Mouse (Mus musculus): ENCODE results near the gene Wwox. TPM values are rescaled to one million over a fixed set of nuclear protein-coding genes. Genes with fewer than 3 reads are reported as not detected.

Gene Wwox
- polyA plus RNA-seq, 1 experiment from 2014 or later: 11.6 TPM

- ATAC-seq (no peak), DNase-seq (ENCODE audit: low spot score) (no peak)
- Histone ChIP-seq H3K9ac (replicated peaks; ENCODE audit: low read depth) (no peak overlapping the region), H3K9me3 (ENCODE audit: low read length) (no peaks in the 10 kb centered on the region), H3K27ac (ENCODE audit: low read length) (no peak overlapping the region), H3K27me3 (replicated peaks; ENCODE audit: insufficient read depth, low read length) (no peaks in the 10 kb centered on the region), H3K4me3 (ENCODE audit: low read depth, low read length) (no peak overlapping the region), H3K4me1 (ENCODE audit: insufficient read depth, low read depth, low read length) (no peaks in the 10 kb centered on the region), H3K4me2 (replicated peaks; ENCODE audit: low read depth, low read length) (no peak overlapping the region), H3K36me3 (ENCODE audit: insufficient read depth, low read length) (no peaks in the 10 kb centered on the region)
- WGBS: 35% methylated on average over 9 of the region's 9 CpGs
- TF ChIP-seq EP300 (IDR thresholded peaks at IDR 0.05) (no peak), CTCF (IDR thresholded peaks at IDR 0.05) (no peak)
Measured at GRCm38 (mm10) chr8:114618908-114619508, 179.6 kb downstream of the Wwox start.

GRCm38 (mm10) chr8:114625402-114625801, 185.9 kb downstream of the Wwox start:
- no peak for TF ChIP-seq EP300 (IDR thresholded peaks at IDR 0.05)
- no peak for TF ChIP-seq CTCF (IDR thresholded peaks at IDR 0.05)
- Histone ChIP-seq H3K4me1 (ENCODE audit: insufficient read depth, low read depth, low read length) (no peaks in the 10 kb centered on the region), H3K36me3 (ENCODE audit: insufficient read depth, low read length) (no peaks in the 10 kb centered on the region), H3K9me3 (ENCODE audit: low read length) (no peaks in the 10 kb centered on the region), H3K9ac (replicated peaks; ENCODE audit: low read depth) (no peak overlapping the region), H3K4me3 (ENCODE audit: low read depth, low read length) (no peak overlapping the region), H3K4me2 (replicated peaks; ENCODE audit: low read depth, low read length) (no peak overlapping the region), H3K27me3 (replicated peaks; ENCODE audit: insufficient read depth, low read length) (no peaks in the 10 kb centered on the region), H3K27ac (ENCODE audit: low read length) (no peak overlapping the region)
- 91% methylated on average over 6 of the region's 6 CpGs for WGBS
- ATAC-seq: no peak
- DNase-seq (ENCODE audit: low spot score): no peak

GRCm38 (mm10) chr8:114626897-114627296, 187.4 kb downstream of the Wwox start:
- H3K27ac ChIP-seq (ENCODE audit: low read length): no peak overlapping the region
- H3K36me3 ChIP-seq (ENCODE audit: insufficient read depth, low read length): no peaks in the 10 kb centered on the region
- 74% methylated on average over 9 of the region's 9 CpGs for WGBS
- no peak overlapping the region for H3K9ac ChIP-seq (replicated peaks; ENCODE audit: low read depth)
- no peak overlapping the region for H3K4me2 ChIP-seq (replicated peaks; ENCODE audit: low read depth, low read length)
- ATAC-seq (no peak), DNase-seq (ENCODE audit: low spot score) (no peak)
- H3K9me3 ChIP-seq (ENCODE audit: low read length): no peaks in the 10 kb centered on the region
- H3K4me3 ChIP-seq (ENCODE audit: low read depth, low read length): no peak overlapping the region
- TF ChIP-seq EP300 (IDR thresholded peaks at IDR 0.05): no peak
- no peak for TF ChIP-seq CTCF (IDR thresholded peaks at IDR 0.05)
- H3K4me1 ChIP-seq (ENCODE audit: insufficient read depth, low read depth, low read length): no peaks in the 10 kb centered on the region
- no peaks in the 10 kb centered on the region for H3K27me3 ChIP-seq (replicated peaks; ENCODE audit: insufficient read depth, low read length)

- Histone ChIP-seq H3K36me3 (ENCODE audit: insufficient read depth, low read length) (no peaks in the 10 kb centered on the region), H3K27me3 (replicated peaks; ENCODE audit: insufficient read depth, low read length) (no peaks in the 10 kb centered on the region), H3K9ac (replicated peaks; ENCODE audit: low read depth) (no peak overlapping the region), H3K4me1 (ENCODE audit: insufficient read depth, low read depth, low read length) (no peaks in the 10 kb centered on the region), H3K27ac (ENCODE audit: low read length) (no peak overlapping the region), H3K4me2 (replicated peaks; ENCODE audit: low read depth, low read length) (no peak overlapping the region), H3K4me3 (ENCODE audit: low read depth, low read length) (no peak overlapping the region), H3K9me3 (ENCODE audit: low read length) (no peaks in the 10 kb centered on the region)
- TF ChIP-seq EP300 (IDR thresholded peaks at IDR 0.05) (no peak), CTCF (IDR thresholded peaks at IDR 0.05) (no peak)
- ATAC-seq: peak; percentile 53
- peak; percentile 8 for DNase-seq (ENCODE audit: low spot score)
- 45% methylated on average over 7 of the region's 7 CpGs for WGBS
Measured at GRCm38 (mm10) chr8:114629719-114630118, 190.3 kb downstream of the Wwox start.

GRCm38 (mm10) chr8:114631087-114631486, 191.6 kb downstream of the Wwox start:
- Histone ChIP-seq H3K4me1 (ENCODE audit: insufficient read depth, low read depth, low read length) (no peaks in the 10 kb centered on the region), H3K27me3 (replicated peaks; ENCODE audit: insufficient read depth, low read length) (no peaks in the 10 kb centered on the region), H3K9me3 (ENCODE audit: low read length) (no peaks in the 10 kb centered on the region), H3K9ac (replicated peaks; ENCODE audit: low read depth) (no peak overlapping the region), H3K4me2 (replicated peaks; ENCODE audit: low read depth, low read length) (no peak overlapping the region), H3K4me3 (ENCODE audit: low read depth, low read length) (no peak overlapping the region), H3K27ac (ENCODE audit: low read length) (no peak overlapping the region), H3K36me3 (ENCODE audit: insufficient read depth, low read length) (no peaks in the 10 kb centered on the region)
- 69% methylated on average over 6 of the region's 6 CpGs for WGBS
- no peak for TF ChIP-seq EP300 (IDR thresholded peaks at IDR 0.05)
- no peak for TF ChIP-seq CTCF (IDR thresholded peaks at IDR 0.05)
- DNase-seq (ENCODE audit: low spot score) (no peak), ATAC-seq (no peak)

- Histone ChIP-seq H3K36me3 (ENCODE audit: insufficient read depth, low read length) (no peaks in the 10 kb centered on the region), H3K4me3 (ENCODE audit: low read depth, low read length) (no peak overlapping the region), H3K4me1 (ENCODE audit: insufficient read depth, low read depth, low read length) (no peaks in the 10 kb centered on the region), H3K4me2 (replicated peaks; ENCODE audit: low read depth, low read length) (no peak overlapping the region), H3K27ac (ENCODE audit: low read length) (no peak overlapping the region), H3K9ac (replicated peaks; ENCODE audit: low read depth) (no peak overlapping the region), H3K27me3 (replicated peaks; ENCODE audit: insufficient read depth, low read length) (no peaks in the 10 kb centered on the region), H3K9me3 (ENCODE audit: low read length) (no peaks in the 10 kb centered on the region)
- no peak for DNase-seq (ENCODE audit: low spot score)
- 79% methylated on average over 2 of the region's 2 CpGs for WGBS
- TF ChIP-seq EP300 (IDR thresholded peaks at IDR 0.05) (no peak), CTCF (IDR thresholded peaks at IDR 0.05) (no peak)
- no peak for ATAC-seq
Measured at GRCm38 (mm10) chr8:114634151-114634550, 194.7 kb downstream of the Wwox start.

Measured in lung, postnatal 0 days (tissue).